Mouse (Mus musculus) CD8-positive naive resting alpha-beta T cell, adult 2 months (primary cell): ENCODE results near the gene Igf2r.

ENCODE experiments used
- DNase-seq, 2 experiments: peaks; one replicate each; pipeline ENCODE4 v3.0.0; 2022; ENCODE audit warnings: low read depth in 2 of 2, low spot score in 2 of 2

The Igf2r gene

DNA sequence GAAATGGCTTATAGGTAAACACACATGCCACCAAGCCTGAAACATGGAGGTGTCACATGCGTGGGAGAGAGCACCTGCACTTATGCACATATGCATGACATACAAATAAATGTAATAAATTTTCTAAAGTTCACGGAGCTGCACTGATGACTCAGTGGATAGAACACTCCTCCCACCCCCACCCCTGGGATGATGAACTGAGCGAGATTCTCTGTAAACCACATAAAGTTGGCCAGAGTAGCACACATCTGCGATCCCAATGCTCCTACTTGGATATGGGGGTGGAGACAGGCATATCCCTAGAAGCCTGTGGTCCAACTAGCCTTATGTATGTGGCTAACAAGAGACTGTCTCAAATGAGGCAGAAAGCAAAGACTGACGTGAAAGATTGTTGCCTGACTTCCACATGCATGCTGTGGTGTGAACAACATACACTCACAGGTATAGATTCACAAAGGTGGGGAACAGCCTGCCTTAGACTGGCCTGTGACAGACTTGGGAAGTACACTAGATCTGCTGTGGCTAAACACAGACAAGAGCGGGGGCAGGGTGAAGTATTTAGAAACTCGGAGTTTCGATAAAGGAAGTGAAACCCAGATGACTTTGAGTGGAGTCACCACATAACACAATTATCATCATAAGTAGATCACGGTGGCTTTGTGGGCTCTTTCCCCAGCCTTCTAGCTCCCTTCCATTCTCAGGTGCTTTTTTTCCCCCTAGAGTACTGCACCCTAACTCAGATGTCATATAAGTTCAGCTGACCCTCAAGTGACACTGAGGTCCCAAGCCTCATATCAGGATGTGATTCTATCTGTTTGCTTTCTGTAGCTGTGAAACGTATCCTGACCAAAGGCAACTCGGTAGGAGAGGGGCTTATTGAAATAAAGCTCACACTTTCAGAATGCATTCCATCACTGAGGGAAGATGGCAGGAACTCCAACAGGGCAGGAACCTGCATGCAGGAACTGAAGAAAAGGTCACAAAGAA, 13.7 kb upstream of the Igf2r start:
- peak; percentile 39 to 46 for DNase-seq

DNA sequence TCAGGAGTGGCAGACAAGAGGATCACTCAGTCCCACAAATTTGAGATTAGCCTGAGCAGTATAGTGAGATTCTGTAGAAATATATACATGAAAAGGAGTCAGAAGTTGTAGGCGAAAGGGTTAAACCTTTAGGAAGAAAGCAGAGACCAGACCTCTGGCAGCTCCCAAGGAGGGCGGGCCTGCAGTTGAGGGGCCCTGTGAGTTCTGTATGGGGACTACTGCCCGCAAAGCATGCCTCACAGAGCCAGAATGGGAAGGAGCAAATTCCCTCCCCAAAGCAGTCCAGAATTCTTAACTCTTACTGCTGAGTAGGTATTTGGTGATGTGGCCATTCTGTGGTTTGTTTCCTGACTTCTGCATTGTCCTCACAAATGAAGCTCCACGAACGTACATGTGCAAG, 11.6 kb upstream of the Igf2r start:
- no peak for DNase-seq

DNA sequence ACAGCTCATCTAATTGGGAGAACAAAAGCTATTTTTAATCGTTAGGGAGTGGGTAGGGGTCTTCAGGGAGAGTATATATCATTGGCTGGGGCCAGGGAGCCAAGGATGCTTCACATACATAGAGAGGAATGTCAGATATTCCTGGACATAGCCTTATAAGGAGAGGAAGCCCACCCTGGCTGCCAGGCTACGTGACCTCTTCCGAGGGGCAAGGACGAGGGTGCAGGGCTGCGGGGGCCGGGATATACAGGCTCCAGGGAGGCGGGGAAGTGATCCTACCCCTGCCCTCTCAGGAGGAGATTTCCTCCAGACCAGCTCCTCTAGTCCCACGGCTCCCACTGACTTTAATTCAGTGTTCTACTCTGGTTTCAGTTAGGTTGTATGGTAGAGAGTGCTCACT, 10.7 kb upstream of the Igf2r start:
- no peak for DNase-seq

DNA sequence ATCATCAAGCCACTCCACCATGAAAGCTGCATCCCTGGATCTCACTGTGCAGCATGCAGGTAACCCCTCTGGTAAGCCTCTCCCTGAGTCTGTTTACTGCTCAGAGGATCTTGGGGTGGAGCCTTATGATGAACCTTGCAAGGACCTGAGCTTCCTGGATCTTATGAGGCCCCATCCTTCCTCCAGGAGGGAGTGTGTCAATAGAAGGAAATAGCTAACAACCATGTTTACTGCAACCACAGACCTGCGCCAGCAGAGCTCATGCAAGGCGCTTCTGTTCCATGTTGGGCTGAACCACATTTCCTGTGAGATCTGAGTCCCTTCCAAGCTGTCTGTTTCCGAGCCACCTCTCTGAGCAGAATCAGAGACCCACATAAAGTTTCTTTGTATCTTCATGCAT, 10.0 kb upstream of the Igf2r start:
- peak; percentile 44 to 49 for DNase-seq

DNA sequence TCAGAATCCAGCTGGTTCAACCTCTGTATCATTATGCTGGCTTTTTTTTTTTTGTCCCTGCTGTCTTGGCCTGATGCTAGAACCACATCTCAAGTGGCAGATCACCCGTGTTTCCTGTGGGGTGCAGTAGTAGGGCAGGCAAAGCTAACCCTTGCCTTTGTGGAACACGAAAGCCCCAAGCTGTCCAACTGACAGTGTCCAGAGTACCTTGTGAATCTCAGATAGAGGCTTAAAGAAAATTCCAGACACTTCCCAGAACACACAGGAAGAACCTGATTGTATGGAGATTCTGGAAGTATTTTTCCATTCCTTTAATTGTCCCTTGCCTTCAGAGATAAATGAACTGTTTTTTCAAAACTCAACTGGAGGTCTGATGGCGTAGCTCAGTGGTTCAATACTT, 4.5 kb upstream of the Igf2r start:
- no peak for DNase-seq

DNA sequence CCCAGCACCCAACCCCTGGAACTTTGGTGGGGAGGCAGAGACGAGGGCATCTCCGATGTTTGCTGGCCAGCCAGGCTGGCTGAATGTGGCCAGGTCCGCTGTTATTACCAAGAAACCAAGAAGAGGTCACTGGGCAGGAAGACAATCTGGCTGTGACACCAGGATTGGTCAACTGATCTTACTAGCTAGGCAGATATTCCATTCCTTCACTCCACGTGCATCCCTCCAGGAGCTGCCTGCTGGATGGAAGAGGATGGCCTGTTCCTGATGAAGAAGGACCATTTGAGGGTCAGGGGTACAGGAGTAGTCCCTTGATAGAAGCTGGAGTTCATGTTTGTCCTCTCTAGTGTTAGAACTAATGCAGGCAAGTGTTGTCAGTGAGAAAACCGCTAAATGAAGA, 1.0 kb upstream of the Igf2r start:
- no peak for DNase-seq

DNA sequence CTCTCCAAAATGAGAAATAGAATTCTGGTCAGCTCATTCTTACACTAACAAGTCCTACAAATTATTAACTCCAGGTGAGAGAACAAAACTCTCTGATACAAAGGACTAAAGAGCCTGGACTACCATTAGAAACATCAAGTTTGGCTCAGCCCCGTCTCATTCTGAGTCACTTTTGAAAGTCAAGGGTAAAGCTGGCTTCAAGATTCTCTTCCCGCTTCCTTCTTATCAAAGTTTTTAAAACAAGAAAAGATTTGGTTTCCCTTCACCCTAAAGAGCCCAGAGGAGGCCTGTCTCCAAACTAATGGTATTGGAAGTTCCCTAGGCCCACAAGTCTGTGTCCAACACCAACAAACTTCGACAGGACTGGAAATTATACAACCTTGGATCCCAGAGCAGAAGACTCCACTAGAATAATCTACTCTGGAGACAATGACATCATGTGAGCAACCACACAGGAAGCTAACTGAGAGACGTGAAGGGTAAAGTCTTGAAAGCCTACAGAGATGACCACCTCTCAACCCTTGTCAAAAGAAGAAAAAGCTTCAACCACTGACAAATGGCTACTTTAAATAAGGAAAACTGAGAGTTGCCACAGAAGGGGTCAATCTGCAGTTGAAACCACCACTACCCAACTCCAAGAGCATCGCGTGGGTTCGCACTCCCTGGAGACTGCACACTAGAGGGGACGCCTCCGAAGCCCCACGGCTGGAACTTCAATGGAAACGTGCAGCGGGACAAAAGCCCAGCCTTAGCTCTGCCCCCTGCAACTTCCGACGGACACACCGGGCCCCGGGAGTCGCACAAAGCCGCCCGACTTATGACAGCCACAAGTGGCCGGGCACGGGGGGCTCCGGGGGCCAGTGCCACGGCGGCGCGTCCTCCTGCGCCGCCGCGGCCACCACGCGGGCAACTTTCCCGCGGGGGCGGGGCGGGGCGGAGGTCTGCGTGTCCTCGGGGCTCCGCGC, 767 bp downstream of the Igf2r start:
- DNase-seq: peak in 1 of 2 experiments; percentile 21

DNA sequence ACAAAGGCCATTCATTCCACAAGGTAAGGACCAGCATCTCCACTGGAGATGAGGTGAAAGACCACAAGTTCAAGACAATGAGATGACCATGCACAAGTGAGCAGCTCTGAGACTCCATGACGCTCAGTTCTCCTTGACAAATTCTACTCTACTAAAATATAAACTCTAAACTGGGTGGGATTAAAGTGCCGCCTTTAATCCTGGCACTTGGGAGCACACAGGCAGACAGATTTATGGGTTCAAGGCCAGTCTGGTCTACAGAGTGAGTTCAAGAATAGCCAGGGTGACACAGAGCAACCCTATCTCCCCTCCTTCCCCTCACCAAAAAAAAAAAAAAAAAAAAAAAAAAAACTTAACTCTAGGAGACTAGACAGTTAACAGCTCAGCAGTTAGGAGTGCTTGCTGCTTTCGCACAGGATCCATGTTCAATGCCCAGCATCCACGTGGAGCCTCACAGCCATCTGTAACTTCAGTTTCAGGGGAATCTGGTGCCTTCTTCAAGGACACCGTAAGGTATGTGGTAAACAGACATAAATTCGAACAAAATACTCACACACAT, 2.1 kb downstream of the Igf2r start:
- no peak for DNase-seq

DNA sequence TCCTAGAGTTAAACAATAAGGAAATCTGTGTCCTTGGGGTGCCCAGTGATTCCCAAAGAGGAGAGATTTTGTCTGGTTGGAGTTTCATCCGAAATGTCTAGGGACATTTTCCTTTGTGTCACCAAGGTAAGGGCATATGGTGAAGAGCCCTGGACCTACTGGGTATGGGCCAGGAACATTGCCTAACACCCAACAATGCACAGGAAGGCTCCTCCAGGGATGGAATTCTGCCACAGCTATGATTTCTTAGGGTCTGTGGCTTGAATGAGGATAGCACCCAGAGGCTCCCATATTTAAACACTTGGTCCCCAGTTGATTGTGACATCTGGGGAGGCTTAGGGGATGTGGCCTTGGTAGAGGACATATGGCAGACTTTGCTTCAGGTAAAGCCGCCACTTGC, 6.1 kb downstream of the Igf2r start:
- DNase-seq: no peak

DNA sequence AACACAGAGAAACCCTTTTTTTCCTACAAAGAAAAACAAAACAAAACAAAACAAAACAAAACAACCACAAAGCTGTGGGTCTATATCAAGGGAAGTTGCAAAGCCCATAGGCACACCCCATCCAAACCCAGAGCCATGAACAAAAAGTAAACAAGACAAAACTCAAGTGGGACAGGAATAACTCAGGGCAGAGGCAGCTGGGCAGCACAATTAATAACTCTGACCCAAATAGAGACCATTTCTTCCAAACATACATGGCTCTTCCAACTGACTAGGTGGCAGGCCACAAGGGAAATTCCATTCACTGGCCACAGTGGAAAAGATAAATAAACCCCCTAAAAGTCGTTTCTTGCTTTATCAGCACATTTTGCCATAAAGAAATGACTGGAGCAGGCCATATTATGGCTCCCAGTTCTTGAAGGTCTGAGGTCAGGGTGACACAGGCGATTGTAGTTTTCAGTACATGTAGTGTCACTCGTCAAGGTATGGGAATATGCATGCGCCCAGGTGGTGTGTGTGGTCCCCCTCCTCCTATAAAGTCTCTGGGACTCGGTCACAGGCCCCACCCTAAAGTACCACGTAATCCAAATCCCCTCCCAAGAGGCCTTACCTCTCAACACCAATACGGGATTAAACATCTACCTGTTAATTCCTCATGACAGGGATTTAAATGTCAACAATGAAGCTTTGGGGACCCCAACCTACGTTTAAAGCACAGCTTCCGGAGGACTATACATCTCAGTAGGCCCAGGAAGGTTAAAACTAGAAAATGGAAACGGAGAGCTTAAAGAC, 8.9 kb downstream of the Igf2r start:
- no peak for DNase-seq

DNA sequence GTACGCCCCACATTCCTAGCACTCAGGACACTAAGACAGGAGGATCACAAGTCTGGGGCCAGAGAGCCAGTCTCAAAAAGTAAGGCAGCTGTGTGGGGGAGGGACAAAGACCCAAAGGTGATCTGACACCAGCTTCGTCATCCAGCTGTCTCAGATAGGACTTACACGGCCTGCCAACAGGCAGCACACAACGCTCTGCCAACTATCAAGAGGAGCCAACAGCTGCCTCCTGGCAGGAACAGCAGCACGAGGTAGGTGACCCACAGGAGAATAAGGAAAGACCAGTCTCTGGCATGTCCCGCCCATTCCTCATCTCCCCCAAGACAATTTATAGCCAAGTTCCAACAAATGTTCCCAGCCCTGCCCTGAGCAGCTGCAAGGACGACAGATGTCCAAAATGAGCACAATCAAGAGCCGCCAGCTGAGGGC, 9.8 kb downstream of the Igf2r start:
- DNase-seq: no peak

DNA sequence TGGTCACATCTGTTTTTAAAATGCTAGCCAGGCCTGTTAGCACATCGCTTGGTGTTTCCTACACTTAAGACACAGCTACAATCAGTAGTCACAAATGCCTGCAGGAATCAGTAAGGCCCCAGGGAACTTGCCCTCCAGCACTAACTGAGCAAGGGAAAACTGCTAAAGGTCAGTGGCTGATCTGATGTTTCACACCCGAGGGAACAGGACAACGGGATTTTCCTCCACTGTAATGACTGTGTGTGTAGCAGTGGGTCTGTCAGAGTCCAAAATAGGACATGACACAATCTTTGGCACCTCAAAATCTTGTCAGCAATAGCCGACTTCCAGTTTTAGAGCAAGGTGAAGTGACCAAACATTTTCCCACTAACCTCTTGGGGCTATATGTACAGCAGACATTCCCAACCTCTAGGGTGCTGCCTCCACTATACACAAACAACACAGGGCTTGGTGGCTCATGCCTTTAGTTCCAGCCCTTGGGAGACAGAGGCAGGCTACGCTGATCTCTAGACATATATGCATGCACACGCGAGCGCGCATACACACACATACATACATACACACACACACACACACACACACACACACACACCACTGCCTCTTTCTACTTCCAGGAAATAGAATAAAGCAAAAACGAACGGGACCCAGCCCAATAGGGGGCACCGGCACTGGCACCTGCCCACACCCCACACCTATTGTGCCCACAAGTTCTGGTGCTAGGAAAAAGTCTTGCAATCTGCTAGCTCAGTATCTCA, 10.6 kb downstream of the Igf2r start:
- peak; percentile 21 to 38 for DNase-seq

DNA sequence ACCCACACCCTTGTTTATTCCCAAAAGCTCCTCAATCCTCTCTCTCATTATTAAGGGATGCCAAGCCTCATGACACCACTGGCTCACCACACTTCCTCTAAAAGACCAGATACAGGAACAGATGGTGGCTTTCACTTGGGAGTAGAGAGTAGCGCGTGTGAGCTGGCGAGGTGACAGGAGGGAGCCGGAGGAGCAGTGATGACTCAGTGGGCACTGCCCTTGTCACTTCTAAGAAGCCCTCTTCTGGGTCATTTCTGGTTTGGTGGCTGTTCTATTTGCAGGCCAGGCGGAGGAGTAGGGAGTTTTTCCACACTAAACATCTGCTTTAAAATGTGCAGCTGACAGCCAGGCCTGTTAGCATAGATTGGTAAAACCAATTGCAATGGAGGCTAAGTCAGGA, 11.5 kb downstream of the Igf2r start:
- no peak for DNase-seq

DNA sequence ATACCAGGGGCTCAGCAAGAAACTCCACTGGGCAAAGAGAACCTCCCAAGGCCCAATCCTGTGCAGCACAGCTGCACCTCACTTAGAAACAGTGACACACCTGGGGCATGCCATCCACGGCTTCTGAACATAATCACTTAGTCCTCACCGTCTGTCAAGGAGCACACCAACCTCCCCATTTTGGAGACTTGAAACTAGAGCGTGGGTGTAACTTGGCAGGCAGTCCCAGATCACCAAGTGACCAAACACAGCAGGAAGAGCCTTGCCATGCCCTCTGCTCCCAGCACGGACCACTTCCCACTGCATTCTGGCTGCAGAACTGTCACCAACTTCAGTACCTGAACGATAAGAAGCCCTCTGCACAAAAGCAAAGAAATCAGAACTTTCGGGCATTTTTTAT, 12.3 kb downstream of the Igf2r start:
- no peak for DNase-seq

DNA sequence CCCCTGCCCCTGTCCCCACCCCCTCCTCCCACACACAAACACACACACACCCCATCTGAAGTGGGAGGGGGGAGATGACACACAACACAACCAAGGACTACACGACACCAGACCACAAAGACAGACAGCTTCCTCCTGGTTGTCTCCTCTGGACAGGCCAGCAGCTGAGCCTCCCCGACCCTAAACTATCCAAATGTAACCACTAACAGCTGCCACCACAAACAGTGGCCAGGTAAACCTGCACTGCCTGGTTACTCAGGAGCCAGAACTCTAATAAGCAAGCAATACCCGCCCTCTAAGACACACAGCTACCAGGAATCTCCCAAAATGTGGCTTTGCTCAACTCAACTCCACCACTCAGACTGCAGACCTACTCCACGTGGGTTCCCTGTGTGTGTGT, 13.5 kb downstream of the Igf2r start:
- DNase-seq: no peak

DNA sequence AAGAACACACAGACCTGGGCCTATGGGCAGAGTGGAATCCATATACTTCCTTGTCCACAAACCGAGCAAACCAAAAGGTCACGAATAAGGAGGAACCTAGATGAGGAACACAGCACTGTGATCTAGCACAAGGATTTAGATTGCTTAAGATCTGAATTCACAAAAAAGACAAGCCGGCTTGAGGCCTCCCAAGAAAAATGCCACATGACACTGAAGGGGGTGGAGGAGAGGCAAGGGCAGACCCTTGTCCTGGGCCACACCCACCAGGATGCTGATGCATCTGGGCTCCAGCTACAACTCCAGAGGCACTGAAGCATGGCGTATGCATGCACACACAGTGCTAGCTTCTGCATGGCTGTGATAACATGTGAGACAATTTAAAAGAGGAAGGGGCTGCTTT, 14.3 kb downstream of the Igf2r start:
- DNase-seq: no peak

DNA sequence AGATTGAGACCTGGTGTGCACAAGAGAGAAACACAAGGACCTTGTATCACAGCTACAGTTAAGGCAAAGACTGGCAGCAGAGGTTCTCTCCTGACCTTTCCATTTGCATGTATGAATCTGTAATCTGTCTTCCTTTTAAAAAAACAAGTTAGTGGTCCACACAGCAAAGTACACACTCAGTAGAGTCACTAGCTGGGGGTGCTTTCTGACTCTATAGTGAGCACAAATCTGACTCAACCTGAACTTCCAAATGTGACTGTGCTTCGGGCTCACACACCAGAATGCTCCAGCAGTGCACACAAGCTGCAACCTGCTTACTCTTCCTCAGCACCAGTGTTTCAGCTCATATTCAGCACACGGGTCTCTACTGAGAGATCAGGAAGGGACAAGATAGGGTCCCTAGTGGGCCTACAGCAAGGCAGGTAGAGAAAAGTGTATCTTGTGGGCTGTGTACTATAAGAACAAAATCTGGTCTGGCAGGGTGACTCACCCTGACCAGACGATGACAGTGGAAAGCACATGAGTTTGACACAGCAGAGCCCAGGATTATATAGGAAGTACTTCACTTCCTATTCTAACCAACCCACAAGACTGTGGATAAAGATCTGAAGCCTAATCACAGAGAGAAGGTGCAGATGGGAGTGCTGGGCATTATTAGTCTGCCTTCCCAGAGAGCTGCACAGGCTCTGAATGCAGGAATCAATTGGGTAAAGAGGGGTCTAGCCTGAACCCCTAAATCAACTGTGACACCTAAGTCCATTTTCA, 15.0 kb downstream of the Igf2r start:
- DNase-seq: no peak

DNA sequence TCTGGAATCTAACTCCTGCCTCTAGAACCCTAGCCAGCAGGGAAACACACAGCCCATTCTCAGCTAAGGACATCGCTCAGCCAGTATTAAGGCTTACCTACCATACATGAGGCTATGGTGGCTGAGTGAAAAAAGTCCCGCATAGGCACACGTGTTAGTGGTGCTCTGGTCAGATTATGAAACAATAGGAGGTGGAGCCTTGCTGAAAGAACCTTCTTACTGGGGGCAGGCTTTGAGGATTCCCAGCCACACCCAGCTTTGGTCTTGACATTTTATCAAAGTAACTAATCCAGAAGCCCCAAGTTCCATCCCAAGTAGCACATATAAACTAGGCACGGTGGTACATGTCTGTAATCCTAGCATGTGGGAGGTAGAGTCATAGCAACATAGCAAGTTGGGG, 16.4 kb downstream of the Igf2r start:
- DNase-seq: no peak

DNA sequence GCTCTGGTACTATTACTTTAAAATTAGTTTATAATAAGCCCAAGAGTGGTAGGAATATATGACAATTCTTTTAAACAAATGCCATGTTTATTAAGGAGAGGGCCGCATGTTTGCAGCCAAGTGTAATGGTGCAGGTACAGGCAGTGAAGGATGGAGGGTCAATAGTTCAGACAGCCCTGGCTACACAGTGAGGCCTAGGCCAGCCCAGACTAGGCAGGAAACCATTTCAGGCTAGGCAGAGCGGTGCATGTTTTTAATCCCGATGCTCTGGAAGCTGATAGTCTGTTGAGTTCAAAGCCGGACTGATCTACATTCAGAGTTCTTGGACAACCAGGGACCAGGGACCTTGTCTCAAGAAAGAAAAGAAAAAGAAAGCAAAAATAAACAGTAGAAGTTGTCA, 17.8 kb downstream of the Igf2r start:
- DNase-seq: no peak
